Mouse (Mus musculus) hindlimb bud, embryonic 11.5 days (tissue): ENCODE measurements around the gene Pcnx4.

Experiments
- DNase-seq: peaks from one replicate; pipeline ENCODE4 v3.0.0-alpha.2; 2012; ENCODE audit warnings: low read depth, low spot score; ENCODE audit errors: extremely low spot score

Gene Pcnx4

GRCm38 (mm10) chr12:72536021-72536597, at the start of gene Pcnx4:
Pcnx4 (plus strand) TSS chr12:72536383.
- peak; percentile 85 for DNase-seq

GRCm38 (mm10) chr12:72487498-72487897, 48.7 kb upstream of the Pcnx4 start:
- no peak for DNase-seq

DNA sequence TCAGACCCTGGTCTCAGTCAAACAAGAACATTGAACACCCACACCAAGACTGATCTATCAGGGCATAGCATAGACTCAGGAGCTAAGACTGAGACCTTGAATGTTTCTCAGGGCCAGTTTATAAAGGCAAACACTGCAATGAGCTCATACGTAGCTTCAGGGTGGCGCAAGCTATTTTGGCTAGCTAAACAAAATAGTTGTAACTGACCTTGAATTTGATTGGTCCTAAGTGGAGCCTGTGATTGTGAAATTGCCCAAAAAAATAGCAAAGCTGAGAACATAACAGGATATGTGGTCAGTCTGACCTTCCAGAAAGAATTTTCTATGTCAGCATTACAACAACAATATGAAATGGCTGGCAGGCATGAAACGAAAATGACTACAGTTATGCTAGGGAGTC, 46.2 kb upstream of the Pcnx4 start:
- no peak for DNase-seq

DNA sequence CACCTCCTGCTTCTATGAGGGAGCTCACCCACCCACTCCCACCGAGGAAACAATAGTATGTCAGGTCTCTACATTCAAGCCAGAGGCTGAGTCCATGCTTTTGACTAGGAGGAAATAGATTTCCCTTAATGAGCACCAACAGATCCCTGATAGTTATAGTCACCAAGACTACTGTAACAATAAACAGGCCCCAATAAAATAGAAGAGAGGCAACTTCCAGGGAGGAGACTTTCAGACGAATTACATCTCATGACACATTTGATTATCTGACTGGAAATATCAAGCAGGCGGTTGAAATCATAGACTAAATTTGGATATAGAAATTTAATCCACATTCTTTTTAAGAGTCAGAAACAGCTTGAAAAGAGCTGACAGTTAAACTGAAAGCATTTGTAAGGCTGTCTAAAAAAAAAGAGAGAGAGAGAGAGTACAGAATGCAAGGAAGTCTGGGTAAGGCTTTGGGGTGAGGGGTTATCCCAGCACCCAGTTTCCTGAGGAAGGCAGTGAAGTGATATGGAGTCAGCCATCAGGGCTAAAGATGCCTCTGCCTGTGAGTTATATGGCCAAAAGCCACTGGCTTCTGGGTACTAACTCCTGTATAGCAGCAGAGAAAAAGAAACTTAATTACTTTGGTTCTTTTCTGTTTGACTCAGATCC, 45.0 kb upstream of the Pcnx4 start:
- DNase-seq, result no peak

DNA sequence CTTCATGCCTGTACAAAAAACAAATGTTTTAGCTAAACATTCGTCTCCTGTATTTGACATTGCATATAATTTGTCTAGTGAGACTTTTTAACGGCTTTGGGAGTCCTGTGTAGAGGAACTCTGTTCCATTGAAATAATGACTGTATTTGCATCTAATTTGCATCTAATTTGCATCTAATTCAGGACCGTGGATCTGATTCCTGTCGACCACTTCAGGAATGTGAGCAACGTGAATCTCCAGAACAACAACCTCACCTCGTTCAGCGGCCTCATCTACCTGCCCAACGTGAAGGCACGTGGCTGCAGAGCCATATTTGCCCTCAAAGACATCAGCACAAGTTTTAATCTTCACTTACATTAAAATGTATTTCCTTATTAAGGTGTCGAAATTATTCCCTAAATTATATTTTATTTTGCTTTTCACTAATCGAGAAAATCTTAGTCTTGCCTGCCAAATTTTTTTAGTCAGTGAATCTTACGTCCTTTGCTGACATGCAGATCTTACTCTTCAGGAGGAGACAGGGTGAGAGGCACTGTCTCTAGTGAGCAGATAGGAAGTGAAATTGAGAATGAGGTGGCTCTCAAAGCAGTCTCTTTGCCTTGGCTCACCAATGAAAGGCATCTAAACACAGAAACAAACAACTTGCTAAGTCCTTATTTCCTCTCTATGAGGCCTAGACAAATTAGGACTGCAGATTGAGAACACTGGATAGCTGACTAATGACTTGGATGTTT, 39.1 kb upstream of the Pcnx4 start:
- DNase-seq, result no peak

- no peak for DNase-seq
Observed at GRCm38 (mm10) chr12:72509606-72510005, 26.6 kb upstream of the Pcnx4 start.

- DNase-seq, result no peak
Observed at GRCm38 (mm10) chr12:72515446-72515845, 20.7 kb upstream of the Pcnx4 start.

- DNase-seq, result no peak
Observed at GRCm38 (mm10) chr12:72518114-72518728, 18.0 kb upstream of the Pcnx4 start.

GRCm38 (mm10) chr12:72519352-72519751, 16.8 kb upstream of the Pcnx4 start:
- DNase-seq, result no peak

DNA sequence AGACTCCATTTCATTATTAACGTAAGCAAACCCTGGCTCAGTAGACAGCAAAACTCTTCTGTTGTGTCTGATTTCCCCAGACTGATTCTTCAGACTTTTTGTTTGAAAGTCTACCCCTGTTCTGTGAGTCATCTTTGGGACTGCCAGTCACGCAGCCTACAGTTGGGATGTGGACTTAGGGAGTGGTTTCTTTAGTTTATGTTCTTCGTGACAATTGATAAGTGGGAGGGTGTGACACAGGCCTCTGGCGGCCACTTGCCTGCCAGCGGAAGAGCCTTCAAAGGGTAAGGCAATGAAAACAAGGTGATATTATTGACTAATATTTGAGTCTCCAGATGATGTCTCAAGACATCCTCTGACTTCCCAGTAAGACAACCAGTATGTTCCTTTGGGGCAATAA, 16.3 kb upstream of the Pcnx4 start:
- no peak for DNase-seq

DNA sequence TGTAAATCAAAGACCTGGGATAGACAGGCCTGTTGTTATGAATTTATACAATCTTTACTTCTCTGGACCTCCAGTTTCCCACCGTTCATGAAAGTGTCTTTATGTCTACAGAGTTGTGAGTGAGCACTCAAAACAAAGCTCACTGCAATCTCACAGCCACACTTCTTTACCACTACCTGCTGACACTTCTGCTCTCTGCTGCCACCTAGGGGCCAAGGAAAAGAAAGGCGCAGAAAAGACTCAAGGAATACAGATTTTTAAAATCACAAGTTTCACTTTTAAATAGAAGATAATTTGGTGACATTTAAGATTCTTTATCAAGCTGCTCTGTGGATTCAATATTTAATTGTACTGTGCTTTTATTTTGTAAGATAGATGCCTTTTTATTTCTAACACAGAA, 15.5 kb upstream of the Pcnx4 start:
- no peak for DNase-seq

- DNase-seq, result no peak
Observed at GRCm38 (mm10) chr12:72525588-72525987, 10.6 kb upstream of the Pcnx4 start.

DNA sequence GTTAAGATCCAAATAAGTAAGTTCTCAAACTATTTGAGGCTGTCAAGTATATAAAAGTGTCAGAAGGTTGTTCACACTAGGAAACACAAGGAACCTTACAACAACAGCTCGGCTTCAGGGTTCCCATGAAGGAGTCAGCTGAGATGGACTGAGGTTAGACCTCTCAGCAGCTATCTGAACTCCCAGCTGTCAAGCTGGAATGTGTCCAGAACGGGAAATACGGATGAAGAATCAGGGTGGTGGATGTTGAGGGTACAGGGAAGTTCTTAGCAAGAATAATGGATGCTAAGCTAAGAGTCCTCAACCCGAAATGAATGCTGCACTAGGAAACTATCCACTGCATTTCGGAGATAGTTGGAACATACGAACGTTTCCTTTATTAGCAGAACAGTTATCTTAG, 3.9 kb upstream of the Pcnx4 start:
- no peak for DNase-seq

- no peak for DNase-seq
Observed at GRCm38 (mm10) chr12:72533986-72534385, 2.2 kb upstream of the Pcnx4 start.

DNA sequence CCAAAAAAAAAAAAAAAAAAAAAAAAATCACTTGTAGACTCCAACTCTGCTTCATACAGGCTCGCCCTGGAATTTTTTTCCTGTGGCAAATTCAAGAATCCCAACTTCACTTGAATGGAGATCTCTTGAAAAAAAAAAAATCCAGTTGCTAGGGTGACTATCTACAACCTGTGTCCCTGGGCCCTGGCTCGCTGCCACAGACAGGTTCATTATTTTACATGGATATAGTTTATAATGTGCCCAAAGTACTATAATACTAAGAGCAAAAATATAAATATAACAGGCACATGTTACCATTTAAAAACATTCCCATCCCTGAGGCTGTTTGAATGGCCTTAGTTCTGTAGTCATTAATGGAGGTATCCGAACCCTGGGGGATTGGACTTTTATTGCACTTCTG, 584 bp upstream of the Pcnx4 start:
- no peak for DNase-seq

- DNase-seq, result no peak
Observed at GRCm38 (mm10) chr12:72538571-72538970, 2.4 kb downstream of the Pcnx4 start.

- no peak for DNase-seq
Observed at GRCm38 (mm10) chr12:72554347-72554746, 18.2 kb downstream of the Pcnx4 start.

DNA sequence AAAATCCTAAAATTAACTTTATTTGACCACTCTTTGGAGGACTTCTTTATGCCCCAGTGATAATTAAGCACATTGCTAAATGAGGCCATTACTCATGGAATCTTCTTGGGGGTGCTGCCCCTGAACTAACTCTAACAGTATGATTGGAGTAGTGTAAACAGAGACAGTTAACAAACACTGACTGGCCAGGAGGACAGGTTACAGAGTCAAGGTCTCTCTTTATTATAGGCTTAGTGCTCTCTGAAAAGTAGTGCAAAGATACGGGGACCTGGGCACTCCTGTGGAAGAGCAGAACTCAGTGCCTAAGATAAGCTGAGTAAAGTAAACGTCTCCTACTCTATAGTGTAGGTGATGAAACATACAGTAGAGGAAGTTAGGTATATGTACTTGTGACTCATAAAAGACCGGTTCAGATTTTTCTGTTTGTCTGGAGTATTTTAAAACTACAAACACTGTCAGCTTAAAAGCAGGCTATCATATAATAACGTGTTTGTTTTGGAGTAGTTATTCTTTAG, 28.2 kb downstream of the Pcnx4 start:
- no peak for DNase-seq

- no peak for DNase-seq
Observed at GRCm38 (mm10) chr12:72582021-72582420, 45.8 kb downstream of the Pcnx4 start.

GRCm38 (mm10) chr12:72583099-72583498, 46.9 kb downstream of the Pcnx4 start:
- no peak for DNase-seq

DNA sequence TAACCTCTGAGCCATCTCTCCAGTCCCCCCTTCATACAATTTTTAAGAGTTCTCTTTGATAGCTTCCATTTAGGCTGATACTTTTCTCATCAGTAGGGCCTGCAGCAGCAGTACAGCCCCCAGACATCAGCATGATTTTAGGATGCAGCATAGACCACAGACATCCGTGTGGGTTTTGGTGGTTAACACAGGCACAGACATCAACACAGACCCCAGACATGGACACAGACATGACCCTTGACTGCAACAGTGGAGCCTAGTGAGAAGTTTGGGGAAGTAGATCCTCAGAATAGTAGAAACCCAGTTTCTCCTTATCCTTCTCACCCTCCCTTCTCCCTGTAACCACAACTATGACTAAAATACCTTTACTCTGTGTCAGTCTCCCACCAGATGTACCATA, 49.2 kb downstream of the Pcnx4 start:
- DNase-seq, result no peak

DNA sequence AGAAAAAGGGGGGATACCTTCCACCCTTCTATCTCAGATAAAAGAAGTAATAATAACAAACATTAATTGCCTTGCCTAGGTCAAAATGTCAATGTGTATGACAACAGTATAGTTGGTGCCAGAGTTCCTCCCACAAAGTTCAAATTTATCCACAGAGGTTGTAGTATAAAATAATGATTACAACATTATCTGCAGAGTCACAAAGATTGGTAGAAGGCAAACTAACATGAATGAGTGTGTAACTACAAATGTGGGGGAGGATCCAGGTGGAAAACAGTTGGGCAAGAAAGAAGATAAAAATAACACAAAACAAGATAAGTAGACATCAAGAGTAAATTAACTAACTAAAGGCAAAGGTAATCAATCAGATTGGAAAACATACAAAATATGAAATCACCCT, 56.8 kb downstream of the Pcnx4 start:
- DNase-seq, result no peak
